Mouse (Mus musculus) heart, postnatal 4 days (tissue): ENCODE measurements around the gene Faiml. TPM values are rescaled to one million over a fixed set of nuclear protein-coding genes. Genes with fewer than 3 reads are reported as not detected.
A peak's percentile ranks its signal among the peaks of the same experiment; 100 is the strongest.

ENCODE experiments used
- DNase-seq: peaks from one replicate; pipeline ENCODE4 v3.0.0; 2021
- total RNA-seq, 2 experiments: library from RNA; stranded (reverse); gene quantifications; 2 replicates each; pipeline ENCODE4 v1.2.3; 2021

Gene Faiml
- not detected for total RNA-seq

DNA sequence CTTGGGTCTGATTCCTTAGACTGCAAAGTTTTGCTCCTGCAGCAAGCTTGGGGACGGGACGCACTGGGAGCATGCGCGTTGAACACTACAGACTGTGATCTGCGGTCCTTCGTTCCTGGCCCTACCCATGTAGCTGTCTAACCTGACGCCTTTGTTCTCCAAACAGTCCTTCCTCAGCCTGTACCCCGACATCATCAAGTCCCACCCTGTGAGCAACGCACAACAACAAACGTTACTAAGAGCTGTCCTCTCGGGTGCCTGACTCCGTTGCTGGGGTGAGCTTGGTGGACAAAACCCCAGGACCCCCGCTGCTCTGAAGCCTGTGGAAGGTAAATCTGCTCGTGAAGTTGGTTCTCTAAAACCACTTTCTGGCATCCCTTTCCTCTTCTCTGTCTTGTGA, at the start of gene Faiml:
Gene Faiml (minus strand): TSS at position 101 of the 400 bp plus-strand sequence.
- no peak for DNase-seq

DNA sequence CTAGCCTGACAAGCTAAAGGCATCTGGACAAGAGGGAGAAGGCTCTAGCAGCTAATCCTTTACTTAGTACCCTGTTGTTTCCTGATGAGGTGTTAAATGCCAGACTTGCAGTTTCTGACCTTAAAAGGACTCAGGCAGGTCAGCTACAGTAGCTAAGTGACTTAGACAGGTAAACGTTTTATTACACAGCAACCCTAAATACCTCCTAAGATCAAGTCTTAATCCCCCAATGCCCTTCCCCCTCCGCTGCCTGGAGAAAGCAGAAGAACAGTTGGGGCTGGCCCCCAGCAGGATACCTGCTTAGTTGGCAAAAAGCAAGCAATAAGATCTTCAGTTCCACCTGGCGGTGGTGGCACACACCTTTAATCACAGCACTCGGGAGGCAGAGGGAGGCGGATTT, 21.9 kb upstream of the Faiml start:
- DNase-seq, result no peak

DNA sequence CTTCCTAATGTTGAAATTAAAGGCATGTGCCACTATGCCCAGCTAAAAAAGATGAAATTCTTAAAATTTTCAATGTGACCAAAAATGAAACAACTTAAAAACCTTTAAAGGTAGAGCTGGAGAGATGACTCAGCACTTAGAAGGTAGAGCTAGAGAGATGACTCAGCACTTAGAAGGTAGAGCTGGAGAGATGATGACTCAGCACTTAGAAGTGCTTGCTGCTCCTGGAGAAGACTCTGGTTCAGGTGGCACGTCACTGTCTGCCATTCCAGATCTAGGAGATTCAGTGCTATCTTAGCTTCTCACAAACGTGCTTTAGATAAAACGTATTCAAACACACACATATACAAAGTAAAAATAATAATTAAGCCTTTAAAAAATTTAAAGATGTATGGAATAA, 19.8 kb upstream of the Faiml start:
- DNase-seq, result no peak

DNA sequence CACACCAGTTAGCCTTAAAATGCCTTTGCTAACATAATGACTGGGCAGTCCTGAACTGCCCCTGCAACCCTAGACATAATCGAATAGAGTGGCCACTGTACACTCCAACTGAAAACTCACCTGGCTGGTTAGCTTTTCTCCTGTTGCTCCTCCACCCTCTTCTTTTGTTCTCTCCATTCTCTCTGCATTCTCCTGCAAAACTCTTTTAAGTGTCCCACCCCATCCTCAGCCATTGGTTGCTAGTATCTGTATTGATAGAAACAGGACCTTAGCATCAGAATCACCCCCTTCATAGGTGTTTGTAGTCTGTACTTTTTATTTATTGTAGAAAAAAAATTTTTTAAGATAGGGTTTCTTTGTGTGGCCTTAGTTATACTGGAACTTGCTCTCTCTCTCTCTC, 19.2 kb upstream of the Faiml start:
- DNase-seq, result no peak

DNA sequence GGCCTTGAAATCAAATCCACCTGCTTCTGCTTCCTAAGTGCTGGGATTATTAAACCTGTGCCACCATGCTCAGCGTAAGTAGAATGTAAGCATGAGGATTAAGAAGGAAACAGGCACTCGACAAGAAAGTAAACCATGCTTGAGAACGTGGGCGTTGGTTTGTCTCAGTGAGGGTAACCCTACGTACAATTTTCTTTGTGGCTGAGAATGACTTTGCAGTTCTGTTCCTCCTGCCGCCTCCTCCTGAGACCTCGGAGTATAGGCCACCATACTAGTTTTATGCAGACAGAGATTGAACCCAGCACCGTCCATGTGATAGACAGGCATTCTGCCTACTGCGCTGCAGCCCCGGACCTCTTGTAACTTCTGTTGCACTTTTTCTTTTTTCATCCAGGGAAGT, 16.8 kb upstream of the Faiml start:
- DNase-seq, result no peak

DNA sequence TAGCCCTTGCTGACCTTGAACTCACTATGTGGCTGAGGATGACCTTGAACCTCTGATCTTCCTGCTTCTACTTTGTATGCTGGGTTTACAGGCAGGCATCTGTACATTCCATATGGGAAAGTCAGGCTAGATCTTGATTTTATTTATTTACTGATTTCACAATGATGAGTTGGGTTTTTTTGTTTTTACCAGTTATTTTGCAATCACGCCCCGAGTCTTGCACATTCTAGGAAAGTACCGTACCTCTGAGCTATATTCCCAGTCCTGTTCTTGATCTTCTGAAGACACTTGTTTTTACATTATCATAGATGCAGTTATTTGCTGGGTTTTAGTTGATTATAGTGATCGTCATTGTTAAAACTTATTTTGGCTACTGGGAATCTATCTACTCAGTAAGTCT, 11.9 kb upstream of the Faiml start:
- DNase-seq, result no peak

DNA sequence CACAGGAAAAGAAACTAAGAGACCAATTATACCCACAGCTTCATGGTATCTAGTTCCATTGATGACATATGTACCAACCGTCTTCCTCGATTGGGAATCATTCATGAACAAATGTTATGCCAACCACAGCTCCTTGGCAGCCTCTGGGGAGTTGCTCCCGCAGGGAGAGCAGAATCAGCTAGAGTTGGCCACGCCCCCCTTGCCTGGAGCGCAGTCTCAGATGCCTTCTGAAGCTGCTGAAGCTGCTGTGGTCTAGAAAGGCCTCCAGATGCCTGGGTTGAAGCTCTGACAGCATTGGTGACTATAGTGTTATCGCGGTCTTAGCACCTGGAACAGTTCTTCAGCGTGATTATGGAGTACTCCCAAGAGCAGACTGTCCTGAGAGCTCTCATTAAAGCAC, 11.3 kb upstream of the Faiml start:
- no peak for DNase-seq

DNA sequence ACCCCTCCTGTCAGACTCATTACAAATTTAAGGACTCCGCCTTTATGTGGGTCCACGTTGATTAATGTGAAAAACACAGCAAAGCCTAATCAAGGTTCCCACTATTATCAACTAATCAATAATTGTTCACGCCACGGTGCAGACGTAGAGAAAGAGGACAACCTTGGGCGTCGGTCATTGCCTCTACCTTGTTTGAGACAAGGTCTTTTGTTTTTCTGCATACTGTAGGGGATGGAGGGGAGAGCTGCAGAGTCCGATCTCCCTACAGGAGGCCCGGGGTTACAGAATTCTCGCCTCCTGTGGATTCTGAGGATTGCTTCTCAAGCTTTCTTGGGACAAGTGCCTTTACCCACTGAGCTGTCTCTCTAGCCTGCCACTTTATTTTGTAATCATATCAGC, 6.9 kb upstream of the Faiml start:
- no peak for DNase-seq

DNA sequence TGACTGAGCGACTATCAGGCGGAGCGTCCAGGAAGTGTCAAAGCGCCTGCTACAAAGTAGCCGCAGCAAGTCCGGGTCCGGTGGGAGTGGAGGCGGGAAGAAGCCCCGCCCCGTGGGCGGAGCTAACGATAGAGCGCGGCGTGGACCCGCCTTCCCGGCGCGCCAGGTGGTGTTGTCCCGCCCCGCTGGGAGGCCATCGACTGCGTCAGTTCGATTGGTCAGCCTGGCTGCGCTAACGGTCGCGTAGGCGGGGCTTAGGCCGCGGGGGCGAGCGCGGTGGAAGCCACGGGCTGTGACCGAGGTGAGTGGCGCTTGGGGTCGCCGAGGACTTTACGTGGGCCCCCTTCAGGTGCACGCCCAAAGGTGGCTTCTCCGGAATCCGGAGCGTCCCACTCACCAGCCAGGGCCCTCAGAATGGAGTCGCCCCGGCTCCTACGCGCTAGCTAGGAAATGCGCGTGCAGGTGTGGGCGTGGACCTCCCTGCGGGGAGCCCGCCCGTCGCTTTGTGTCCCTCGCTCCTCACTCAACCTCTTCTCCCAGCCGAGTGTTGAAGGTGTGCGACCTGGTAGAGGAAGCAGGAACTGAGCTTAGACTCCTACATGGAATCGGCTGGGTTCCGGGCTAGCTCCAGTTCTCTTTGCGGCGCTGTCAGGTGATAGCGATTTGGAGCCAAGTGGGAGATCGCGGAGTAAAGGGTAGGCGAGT, 6.3 kb upstream of the Faiml start, which contains the start of gene Cep70:
Gene Cep70 (plus strand): TSS at position 178 of the 705 bp plus-strand sequence.
- peak; percentile 96 for DNase-seq

DNA sequence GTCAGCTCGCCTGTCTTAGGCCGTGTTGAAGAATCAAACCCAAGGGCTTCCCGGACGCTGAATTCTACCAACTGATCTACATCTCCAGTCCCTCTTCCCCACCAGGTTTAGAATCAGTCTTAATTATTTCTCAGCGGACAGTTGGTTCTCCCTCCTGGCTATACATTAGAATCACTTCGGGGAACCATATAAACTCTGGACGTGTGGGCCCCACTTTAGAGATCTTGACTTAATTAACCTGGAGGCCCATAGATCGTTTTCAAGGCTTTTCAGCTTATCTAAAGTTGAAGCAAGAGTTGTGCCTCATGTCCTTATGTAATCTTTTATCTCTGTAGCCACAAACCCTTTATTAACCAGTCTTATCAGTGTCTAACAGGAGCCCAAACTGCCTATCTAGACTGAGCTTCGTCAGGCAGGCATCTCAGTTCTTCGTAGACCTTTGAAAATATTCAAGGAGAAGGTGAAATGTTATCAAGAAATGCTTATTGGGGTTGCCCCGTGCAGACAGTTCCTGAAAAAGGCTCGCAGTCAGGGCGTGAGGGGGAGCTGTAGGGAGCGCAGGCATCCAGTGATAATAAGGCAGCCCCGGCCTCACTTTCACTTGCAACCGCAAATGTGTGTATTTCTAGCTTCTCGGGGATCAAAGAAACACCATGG, 5.6 kb upstream of the Faiml start:
- no peak for DNase-seq

DNA sequence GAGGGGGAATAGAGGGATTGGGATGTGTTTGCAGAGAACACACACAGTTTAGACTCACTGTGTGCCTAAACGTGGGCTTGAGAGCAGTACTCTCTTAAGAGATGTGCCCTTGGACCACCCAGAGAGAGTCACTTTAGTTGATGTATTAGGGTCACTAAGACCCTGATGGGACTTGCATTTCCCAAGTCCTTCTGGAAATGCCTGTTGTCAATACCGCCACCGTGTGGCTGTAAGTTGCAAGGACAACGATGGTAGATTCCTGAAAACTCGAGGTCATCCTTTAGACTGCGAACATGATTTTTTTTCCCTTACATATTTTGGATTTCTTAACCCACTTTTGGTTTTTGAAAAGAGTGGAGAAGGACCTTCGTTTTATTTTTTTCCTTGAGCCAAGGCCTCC, 5.0 kb upstream of the Faiml start:
- DNase-seq, result peak; percentile 71

DNA sequence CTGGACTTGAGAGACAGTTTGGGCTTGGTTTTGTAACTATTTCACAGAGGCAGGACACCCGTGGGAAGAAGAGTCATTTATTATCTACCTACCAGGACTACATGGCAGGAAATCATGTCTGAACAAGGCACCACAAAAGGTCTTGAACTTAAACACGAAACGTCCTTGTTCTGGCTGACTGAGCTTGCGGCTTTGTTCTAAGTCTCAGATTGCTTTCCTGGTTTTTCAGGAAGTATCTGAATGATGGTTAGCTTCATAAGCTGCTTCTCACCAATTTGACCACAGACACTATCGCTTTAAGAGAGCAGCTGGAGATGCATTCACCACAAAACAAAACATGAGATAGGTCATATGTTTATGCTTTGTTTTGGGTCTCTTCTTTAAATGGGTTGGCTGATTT, 3.5 kb upstream of the Faiml start:
- no peak for DNase-seq

DNA sequence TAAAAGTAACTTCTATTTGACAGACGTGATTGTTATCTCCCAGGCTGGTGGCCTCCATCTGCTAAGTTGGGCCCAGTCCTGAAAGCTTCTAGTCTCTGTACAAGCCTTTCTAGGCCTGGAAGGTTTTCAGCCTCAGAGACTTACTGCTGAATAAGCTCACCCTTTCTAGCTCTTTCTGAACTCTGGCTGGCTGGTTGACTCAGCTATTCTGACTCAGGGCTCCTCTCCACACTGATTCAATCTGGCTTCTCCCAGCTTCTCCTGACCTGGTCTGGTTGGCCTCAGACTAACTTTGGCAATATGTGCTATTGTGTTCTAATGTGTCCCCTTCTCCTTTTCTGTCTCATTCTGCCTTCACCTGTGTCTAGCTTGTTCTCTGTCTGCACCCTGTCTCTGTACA, 2.2 kb upstream of the Faiml start:
- DNase-seq, result no peak

DNA sequence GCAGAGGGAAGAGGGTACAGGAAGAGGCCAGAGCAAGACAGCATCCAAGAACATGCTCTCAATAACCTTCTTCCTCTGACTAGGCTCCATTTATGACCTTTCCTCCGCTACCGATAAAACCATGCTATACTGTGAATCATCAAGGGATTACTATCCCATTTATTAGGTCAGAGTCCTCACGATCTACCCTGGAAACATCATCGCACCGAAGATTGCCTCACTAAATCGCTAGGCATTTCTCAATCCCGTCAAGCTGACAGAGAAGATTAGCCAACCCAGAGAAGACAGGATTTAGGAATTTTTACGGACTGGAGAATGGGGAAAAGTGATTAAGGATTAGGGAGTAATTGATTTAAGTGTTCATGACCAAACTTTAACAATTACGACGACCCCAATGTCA, 1.2 kb upstream of the Faiml start:
- no peak for DNase-seq

DNA sequence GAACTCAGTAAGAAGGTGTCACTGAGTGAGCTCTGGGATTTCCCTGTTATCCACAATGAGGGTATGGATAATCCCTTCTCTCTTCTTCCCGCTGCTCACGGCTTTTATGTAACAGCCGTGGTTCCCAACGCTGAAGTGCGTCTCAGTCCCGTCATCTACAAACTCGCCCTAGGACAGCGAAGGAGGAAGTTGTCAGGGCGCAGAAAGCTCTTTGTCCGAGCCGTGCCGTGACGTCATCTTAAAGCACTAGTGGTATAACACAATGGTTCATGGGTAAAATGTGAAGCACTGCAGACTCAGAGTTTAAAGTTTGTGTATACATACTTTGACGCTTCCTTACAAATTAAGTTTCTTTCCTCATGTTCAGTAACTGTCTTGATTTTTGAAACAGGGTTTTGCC, 7.6 kb downstream of the Faiml start:
- DNase-seq, result no peak

DNA sequence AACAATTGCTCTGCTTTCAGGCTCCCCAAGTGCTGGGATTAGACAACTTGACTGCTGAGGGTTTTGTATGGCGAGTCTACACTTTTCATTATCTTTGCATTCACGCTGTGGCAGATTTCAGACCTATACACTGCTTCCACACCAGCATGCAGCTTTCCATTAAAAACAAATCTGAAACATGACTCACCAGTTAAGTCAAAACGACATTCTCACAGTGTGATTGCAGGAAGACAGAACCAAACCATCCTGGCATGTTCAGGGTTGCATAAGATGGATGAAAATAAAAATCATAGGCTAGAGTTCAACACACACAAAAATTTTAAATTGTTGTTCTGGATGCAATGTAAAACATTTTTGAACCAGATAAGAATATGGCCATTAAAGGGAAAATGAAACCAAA, 12.5 kb downstream of the Faiml start:
- DNase-seq, result no peak

DNA sequence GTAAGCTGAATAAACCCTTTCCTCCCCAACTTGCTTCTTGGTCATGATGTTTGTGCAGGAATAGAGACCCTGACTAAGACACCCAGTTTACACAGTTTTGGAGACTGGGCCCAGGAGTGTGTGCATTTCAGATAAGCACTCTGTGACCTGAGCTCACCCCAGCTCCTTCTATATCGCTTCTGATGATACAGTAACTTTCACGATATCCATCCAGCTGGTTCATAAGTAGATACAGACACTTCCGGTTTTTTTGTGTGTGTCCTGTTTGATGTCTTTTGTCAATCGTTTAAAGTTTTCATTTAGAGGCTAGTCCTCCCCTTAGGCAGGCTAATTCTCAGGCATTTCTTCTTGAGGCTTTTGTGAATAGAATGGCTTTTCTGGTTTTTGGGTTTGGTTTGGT, 15.4 kb downstream of the Faiml start:
- DNase-seq, result no peak

DNA sequence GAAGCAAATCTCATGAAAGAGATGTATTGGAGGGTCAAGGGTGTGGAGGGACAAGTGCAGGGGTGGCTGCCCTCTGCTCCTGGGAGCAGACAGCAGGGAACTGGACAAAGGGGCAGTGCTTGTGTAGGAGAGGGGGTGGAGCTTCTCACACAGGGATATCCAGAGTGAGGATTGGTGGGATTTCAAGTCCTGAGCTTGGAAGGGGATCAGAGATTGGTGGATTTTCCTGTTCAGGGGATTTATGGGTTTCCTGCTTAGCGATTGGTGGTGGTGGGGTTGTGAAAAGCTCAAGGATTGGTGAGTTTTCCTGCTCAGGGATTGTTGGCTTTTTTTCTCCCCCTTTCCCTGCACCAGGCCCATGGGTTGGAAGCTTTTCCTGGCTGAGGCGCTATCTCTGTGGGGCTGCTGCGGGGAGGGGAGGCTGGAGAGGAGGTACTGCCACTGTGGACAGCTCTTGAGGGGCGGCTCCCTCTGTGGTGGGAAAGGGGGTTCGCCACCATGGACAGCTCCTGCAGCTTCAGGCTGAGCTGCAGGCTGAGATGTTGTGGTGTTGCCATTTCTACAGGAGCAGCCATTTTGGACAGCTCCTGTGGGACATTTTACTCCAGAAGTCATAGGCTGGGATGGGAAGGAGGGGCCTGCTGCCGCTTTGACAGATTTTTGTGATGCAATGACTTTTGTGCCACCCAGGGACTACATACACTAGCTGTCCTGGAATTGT, 18.9 kb downstream of the Faiml start:
- DNase-seq, result peak; percentile 82

DNA sequence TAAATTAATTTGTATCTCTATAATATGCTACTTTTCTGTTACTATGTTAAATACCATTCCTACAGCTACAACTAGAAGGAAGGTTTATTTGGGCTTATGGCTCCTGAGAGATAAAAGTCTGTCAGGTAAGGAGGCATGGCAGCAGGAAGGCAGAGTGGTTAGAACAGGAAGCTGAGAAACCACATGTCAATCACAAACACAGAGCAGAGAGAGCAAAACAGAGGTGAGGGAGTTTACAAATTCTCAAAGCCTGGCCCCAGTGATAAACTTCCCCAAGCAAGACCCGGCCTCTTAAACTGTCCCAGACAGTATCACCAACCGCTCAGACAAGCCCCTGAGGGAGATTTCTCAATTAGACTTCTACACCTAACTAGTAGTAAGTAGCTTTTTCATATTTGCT, 20.9 kb downstream of the Faiml start:
- DNase-seq, result no peak

DNA sequence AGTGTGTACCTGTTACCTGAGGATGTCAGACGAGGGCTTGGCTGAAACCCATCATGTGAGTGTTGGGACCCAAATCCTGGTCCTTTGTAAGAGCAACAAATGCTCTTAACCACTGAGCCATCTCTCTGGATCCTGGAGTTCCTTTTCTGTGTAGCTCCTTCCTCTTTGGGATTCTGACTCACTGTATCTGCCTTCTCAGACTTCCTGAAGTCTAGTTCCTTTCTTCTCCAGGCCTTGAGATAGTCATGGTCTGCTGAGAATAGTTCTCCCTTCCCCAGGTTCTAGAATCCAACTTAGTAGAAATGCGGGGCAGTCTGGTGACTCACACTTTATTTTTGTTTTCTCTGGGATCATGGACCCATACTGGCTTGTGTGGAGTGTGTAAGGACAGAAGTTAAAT, 24.4 kb downstream of the Faiml start:
- no peak for DNase-seq

DNA sequence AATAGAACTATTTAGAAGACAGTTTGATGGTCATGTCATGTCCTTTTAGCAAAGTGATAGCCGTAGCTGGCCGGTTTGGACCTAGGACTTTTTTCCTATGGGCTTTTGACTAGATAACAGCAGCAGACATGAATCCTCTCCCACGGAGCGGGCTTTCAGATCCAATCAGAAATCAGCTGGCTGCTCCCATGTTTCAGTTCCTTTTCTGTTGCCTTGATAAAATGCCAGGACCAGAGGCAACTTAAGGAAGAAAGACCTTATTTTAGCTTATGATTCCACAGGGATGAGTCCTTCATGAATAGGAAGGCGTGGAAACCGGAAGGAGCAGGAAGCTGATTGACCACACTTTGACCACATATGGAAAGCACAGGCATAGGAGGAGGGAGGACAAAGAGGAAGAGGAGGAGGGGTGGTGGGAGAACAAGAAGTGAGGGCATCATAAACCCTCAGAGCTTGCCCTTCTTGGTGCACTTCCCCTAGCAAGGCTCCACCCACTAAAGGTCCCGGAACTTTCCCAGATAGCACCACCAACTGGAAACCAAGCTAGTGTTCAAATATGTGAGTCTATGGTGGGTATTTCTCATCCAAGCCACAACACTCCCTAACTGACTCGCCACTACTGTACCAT, 53.9 kb downstream of the Faiml start:
- DNase-seq, result peak; percentile 8

DNA sequence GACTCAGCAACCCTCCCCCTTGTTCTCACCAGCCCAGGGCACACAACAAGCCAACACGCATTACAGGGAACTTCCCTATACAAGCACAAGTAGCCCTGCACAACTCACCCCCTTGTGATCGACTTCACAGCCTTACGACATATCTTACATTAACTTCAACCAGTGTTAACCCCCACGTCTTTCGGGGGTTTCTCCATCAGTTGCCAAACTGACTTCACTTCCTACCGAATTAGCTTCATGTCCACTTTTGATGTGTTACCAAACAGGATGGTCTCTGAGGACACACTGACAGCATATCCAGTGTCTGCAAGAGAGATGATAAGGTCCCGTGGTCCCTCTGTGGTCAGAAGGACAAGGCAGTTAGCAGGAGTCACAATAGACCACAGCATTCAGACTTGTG, 54.9 kb downstream of the Faiml start:
- no peak for DNase-seq

DNA sequence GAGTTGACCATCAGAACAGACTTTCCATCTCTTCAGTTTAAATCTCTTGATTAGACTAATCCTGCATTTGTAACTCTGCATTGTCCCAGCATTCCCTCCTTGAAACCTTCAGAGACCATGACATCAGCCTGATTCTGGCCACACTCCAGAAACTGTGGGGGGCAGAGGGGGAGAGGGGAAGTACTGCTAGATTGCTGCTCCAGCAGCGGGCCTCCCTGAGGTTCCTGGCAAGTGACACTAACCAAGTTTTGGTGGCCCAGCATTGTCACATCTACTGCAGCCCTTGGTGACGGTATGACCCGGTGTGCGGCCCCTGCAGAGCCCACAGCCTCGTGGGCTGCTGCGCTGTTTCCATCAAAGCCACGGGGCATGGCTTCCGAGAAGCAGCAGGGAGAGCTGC, 56.8 kb downstream of the Faiml start:
- peak; percentile 72 for DNase-seq
